Mouse (Mus musculus): ENCODE measurements around the gene Dgkb. TPM values are rescaled to one million over a fixed set of nuclear protein-coding genes. Genes with fewer than 3 reads are reported as not detected.

Gene Dgkb
- polyA plus RNA-seq, 1 experiment from 2014 or later: 0.02 TPM

- Histone ChIP-seq H3K27ac (ENCODE audit: low read length) (no peak overlapping the region), H3K27me3 (ENCODE audit: control insufficient read depth, insufficient read depth, low read depth, low read length) (no peaks in the 10 kb centered on the region), H3K4me1 (ENCODE audit: control insufficient read depth, low read depth, low read length) (no peaks in the 10 kb centered on the region), H3K4me3 (ENCODE audit: low read depth, low read length) (no peak overlapping the region), H3K9ac (ENCODE audit: low read depth, low read length) (no peak overlapping the region), H3K36me3 (ENCODE audit: control insufficient read depth, insufficient read depth) (no peaks in the 10 kb centered on the region), H3K4me2 (ENCODE audit: low read depth, low read length) (no peak overlapping the region), H3K9me3 (replicated peaks; ENCODE audit: control insufficient read depth, low read length) (no peaks in the 10 kb centered on the region)
- WGBS (ENCODE audit: insufficient replicate concordance): 48% methylated on average over 2 of the region's 2 CpGs
- ATAC-seq (ENCODE audit: low read depth): no peak
Observed at GRCm38 (mm10) chr12:37978498-37979187, 161.1 kb downstream of the Dgkb start.

- Histone ChIP-seq H3K4me2 (ENCODE audit: low read depth, low read length) (no peak overlapping the region), H3K4me3 (ENCODE audit: low read depth, low read length) (no peak overlapping the region), H3K4me1 (ENCODE audit: control insufficient read depth, low read depth, low read length) (no peaks in the 10 kb centered on the region), H3K27me3 (ENCODE audit: control insufficient read depth, insufficient read depth, low read depth, low read length) (no peaks in the 10 kb centered on the region), H3K27ac (ENCODE audit: low read length) (no peak overlapping the region), H3K9me3 (replicated peaks; ENCODE audit: control insufficient read depth, low read length) (no peaks in the 10 kb centered on the region), H3K36me3 (ENCODE audit: control insufficient read depth, insufficient read depth) (no peaks in the 10 kb centered on the region), H3K9ac (ENCODE audit: low read depth, low read length) (no peak overlapping the region)
- WGBS (ENCODE audit: insufficient replicate concordance): 32% methylated on average over 1 of the region's 1 CpGs
- ATAC-seq (ENCODE audit: low read depth): no peak
Observed at GRCm38 (mm10) chr12:37985352-37985751, 167.8 kb downstream of the Dgkb start.

DNA sequence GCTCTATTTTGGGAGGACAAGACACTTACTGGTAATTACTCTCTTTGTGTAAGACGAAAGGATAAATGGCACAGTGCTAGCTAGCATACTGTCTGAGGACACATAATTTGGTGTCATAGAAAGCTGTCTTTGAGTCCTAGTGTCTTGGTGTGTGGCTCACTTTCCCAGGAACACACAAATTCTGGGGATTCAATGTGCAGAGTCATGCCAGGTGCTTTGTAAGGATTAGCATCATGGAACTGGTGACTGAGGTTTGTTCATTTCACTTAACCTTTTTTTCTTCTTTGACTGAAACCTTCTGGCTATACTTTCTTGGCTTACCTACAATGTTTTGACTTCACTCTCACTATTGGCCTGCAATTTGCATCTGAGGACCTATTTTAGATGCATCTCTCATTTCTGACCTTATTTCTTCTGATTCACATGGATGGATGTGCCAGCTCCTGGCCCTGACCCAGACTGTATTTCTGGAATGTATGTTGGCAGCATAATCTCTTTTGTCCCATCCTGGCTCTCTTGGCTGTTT, 170.6 kb downstream of the Dgkb start:
- H3K4me1 ChIP-seq (ENCODE audit: control insufficient read depth, low read depth, low read length): no peaks in the 10 kb centered on the region
- ATAC-seq (ENCODE audit: low read depth): no peak
- H3K27me3 ChIP-seq (ENCODE audit: control insufficient read depth, insufficient read depth, low read depth, low read length): no peaks in the 10 kb centered on the region
- H3K27ac ChIP-seq (ENCODE audit: low read length): no peak overlapping the region
- 51% methylated on average over 1 of the region's 1 CpGs for WGBS (ENCODE audit: insufficient replicate concordance)
- H3K4me2 ChIP-seq (ENCODE audit: low read depth, low read length): no peak overlapping the region
- H3K9me3 ChIP-seq (replicated peaks; ENCODE audit: control insufficient read depth, low read length): no peaks in the 10 kb centered on the region
- H3K9ac ChIP-seq (ENCODE audit: low read depth, low read length): no peak overlapping the region
- no peak overlapping the region for H3K4me3 ChIP-seq (ENCODE audit: low read depth, low read length)
- no peaks in the 10 kb centered on the region for H3K36me3 ChIP-seq (ENCODE audit: control insufficient read depth, insufficient read depth)

- no peaks in the 10 kb centered on the region for H3K9me3 ChIP-seq (replicated peaks; ENCODE audit: control insufficient read depth, low read length)
Observed at GRCm38 (mm10) chr12:37993221-37993620, 175.7 kb downstream of the Dgkb start.

DNA sequence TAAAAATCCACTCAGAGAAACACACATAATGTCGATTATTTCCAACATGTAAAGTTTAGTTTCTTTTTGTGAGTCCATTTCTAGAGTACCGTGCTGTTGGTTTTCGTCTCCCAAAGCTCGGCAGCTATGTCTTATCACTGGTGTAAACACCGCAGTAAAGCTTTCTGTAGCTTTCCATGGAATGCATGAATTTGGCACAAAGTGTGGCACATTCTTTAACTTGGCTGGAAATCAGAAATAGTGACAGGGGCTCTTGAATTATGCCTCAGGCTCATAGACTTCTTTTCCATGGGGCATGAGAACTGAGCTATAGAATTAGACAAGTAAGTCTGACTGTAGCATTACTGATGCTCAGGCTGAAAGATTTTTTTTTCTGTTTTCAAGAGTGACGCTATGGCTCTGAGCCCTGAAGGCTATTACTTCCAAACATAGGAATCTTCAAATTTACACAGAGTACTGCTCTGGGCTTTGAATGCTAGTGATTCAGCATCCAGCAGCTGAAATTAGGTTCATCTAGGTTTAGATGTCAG, 179.0 kb downstream of the Dgkb start:
- no peak overlapping the region for H3K4me3 ChIP-seq (ENCODE audit: low read depth, low read length)
- no peak overlapping the region for H3K27ac ChIP-seq (ENCODE audit: low read length)
- ATAC-seq (ENCODE audit: low read depth): no peak
- no peak overlapping the region for H3K4me2 ChIP-seq (ENCODE audit: low read depth, low read length)
- H3K27me3 ChIP-seq (ENCODE audit: control insufficient read depth, insufficient read depth, low read depth, low read length): no peaks in the 10 kb centered on the region
- 72% methylated on average over 6 of the region's 6 CpGs for WGBS (ENCODE audit: insufficient replicate concordance)
- H3K36me3 ChIP-seq (ENCODE audit: control insufficient read depth, insufficient read depth): no peaks in the 10 kb centered on the region
- H3K9me3 ChIP-seq (replicated peaks; ENCODE audit: control insufficient read depth, low read length): no peaks in the 10 kb centered on the region
- H3K4me1 ChIP-seq (ENCODE audit: control insufficient read depth, low read depth, low read length): no peaks in the 10 kb centered on the region
- no peak overlapping the region for H3K9ac ChIP-seq (ENCODE audit: low read depth, low read length)

More at GRCm38 (mm10) chr12:37993221-37993620, 175.7 kb downstream of the Dgkb start:
- no peaks in the 10 kb centered on the region for H3K4me1 ChIP-seq (ENCODE audit: control insufficient read depth, low read depth, low read length)
- ATAC-seq (ENCODE audit: low read depth): no peak
- H3K36me3 ChIP-seq (ENCODE audit: control insufficient read depth, insufficient read depth): no peaks in the 10 kb centered on the region
- no peak overlapping the region for H3K4me3 ChIP-seq (ENCODE audit: low read depth, low read length)
- H3K9ac ChIP-seq (ENCODE audit: low read depth, low read length): no peak overlapping the region
- no peak overlapping the region for H3K27ac ChIP-seq (ENCODE audit: low read length)
- no peak overlapping the region for H3K4me2 ChIP-seq (ENCODE audit: low read depth, low read length)
- H3K27me3 ChIP-seq (ENCODE audit: control insufficient read depth, insufficient read depth, low read depth, low read length): no peaks in the 10 kb centered on the region
- 61% methylated on average over 1 of the region's 1 CpGs for WGBS (ENCODE audit: insufficient replicate concordance)

GRCm38 (mm10) chr12:38017674-38018073, 200.1 kb downstream of the Dgkb start:
- Histone ChIP-seq H3K27me3 (ENCODE audit: control insufficient read depth, insufficient read depth, low read depth, low read length) (no peaks in the 10 kb centered on the region), H3K4me2 (ENCODE audit: low read depth, low read length) (no peak overlapping the region), H3K9ac (ENCODE audit: low read depth, low read length) (no peak overlapping the region), H3K27ac (ENCODE audit: low read length) (no peak overlapping the region), H3K4me3 (ENCODE audit: low read depth, low read length) (no peak overlapping the region), H3K4me1 (ENCODE audit: control insufficient read depth, low read depth, low read length) (no peaks in the 10 kb centered on the region), H3K9me3 (replicated peaks; ENCODE audit: control insufficient read depth, low read length) (no peaks in the 10 kb centered on the region), H3K36me3 (ENCODE audit: control insufficient read depth, insufficient read depth) (no peaks in the 10 kb centered on the region)
- WGBS (ENCODE audit: insufficient replicate concordance): 55% methylated on average over 4 of the region's 4 CpGs
- ATAC-seq (ENCODE audit: low read depth): no peak

- 68% methylated on average over 5 of the region's 5 CpGs for WGBS (ENCODE audit: insufficient replicate concordance)
- H3K27me3 ChIP-seq (ENCODE audit: control insufficient read depth, insufficient read depth, low read depth, low read length): no peaks in the 10 kb centered on the region
- no peak overlapping the region for H3K4me3 ChIP-seq (ENCODE audit: low read depth, low read length)
- H3K4me1 ChIP-seq (ENCODE audit: control insufficient read depth, low read depth, low read length): no peaks in the 10 kb centered on the region
- no peak overlapping the region for H3K4me2 ChIP-seq (ENCODE audit: low read depth, low read length)
- H3K9me3 ChIP-seq (replicated peaks; ENCODE audit: control insufficient read depth, low read length): no peaks in the 10 kb centered on the region
- no peaks in the 10 kb centered on the region for H3K36me3 ChIP-seq (ENCODE audit: control insufficient read depth, insufficient read depth)
- H3K9ac ChIP-seq (ENCODE audit: low read depth, low read length): no peak overlapping the region
- ATAC-seq (ENCODE audit: low read depth): no peak
- no peak overlapping the region for H3K27ac ChIP-seq (ENCODE audit: low read length)
Observed at GRCm38 (mm10) chr12:38047256-38047655, 229.7 kb downstream of the Dgkb start.

DNA sequence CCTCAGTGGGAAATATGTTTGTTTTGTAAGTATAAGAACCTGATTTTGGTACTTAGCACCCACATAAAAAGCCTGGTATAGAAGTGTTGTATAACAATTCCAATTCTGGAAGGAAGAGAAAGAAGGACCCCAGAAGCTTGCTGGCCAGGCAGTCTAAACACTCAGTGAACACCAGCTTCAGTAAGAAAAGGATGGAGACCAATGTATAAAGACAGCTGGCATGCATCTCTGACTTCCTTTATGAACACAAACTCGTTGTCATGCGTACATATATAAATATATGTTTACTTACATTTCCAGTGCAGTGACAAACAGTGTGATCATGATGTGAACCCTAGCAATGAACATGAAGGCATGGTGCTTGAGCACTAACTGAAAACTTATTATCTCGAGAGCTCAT, 270.7 kb downstream of the Dgkb start:
- Histone ChIP-seq H3K36me3 (ENCODE audit: control insufficient read depth, insufficient read depth) (no peaks in the 10 kb centered on the region), H3K27me3 (ENCODE audit: control insufficient read depth, insufficient read depth, low read depth, low read length) (no peaks in the 10 kb centered on the region), H3K4me3 (ENCODE audit: low read depth, low read length) (no peak overlapping the region), H3K27ac (ENCODE audit: low read length) (no peak overlapping the region), H3K9ac (ENCODE audit: low read depth, low read length) (no peak overlapping the region), H3K9me3 (replicated peaks; ENCODE audit: control insufficient read depth, low read length) (no peaks in the 10 kb centered on the region), H3K4me2 (ENCODE audit: low read depth, low read length) (no peak overlapping the region), H3K4me1 (ENCODE audit: control insufficient read depth, low read depth, low read length) (no peaks in the 10 kb centered on the region)
- WGBS (ENCODE audit: insufficient replicate concordance): 53% methylated on average over 3 of the region's 3 CpGs
- no peak for ATAC-seq (ENCODE audit: low read depth)

GRCm38 (mm10) chr12:38111928-38112327, 294.4 kb downstream of the Dgkb start:
- H3K4me2 ChIP-seq (ENCODE audit: low read depth, low read length): no peak overlapping the region
- no peaks in the 10 kb centered on the region for H3K36me3 ChIP-seq (ENCODE audit: control insufficient read depth, insufficient read depth)
- no peak overlapping the region for H3K27ac ChIP-seq (ENCODE audit: low read length)
- no peak overlapping the region for H3K4me3 ChIP-seq (ENCODE audit: low read depth, low read length)
- no peaks in the 10 kb centered on the region for H3K4me1 ChIP-seq (ENCODE audit: control insufficient read depth, low read depth, low read length)
- no peak for ATAC-seq (ENCODE audit: low read depth)
- 58% methylated on average over 3 of the region's 3 CpGs for WGBS (ENCODE audit: insufficient replicate concordance)
- no peaks in the 10 kb centered on the region for H3K27me3 ChIP-seq (ENCODE audit: control insufficient read depth, insufficient read depth, low read depth, low read length)
- no peak overlapping the region for H3K9ac ChIP-seq (ENCODE audit: low read depth, low read length)
- no peaks in the 10 kb centered on the region for H3K9me3 ChIP-seq (replicated peaks; ENCODE audit: control insufficient read depth, low read length)

Data from liver, embryonic 16.5 days (tissue).